Mouse (Mus musculus): ENCODE measurements around the gene Kcna2.

The Kcna2 gene

DNA sequence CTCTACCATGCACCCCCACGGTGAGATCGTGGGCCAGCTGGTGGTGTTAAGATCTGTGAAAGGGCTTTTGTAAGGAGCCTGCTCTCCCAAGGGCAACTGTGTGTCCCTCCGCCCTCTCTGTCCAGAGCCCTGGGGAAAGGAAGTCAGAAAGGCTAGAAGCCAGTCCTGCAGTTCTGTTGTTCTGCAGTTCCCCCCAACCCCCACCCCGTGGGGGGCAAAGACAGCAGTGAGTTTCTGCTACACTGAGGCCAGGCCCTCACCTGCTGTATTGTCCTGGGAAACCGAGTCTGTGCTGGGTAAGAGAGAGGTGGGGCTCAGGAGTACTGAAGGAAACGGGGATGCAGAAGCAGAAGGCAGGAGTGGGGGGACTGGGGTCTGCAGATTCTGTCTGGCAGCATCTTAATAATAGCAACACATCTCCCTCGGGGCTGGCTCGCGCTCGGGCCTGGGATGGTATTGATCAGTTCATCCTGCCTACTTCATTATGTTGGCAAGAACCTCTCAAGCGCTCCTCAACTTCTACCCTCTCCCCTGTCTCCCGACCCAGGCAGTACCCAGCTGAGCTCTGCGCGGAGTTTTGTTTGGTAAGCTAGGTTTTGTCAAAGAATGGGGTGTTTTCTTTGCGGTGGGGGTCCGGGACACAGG, at the start of gene Kcna2:
Gene Kcna2 (plus strand): TSS at position 336 of the 645 bp plus-strand sequence.
- no peak for DNase-seq

DNA sequence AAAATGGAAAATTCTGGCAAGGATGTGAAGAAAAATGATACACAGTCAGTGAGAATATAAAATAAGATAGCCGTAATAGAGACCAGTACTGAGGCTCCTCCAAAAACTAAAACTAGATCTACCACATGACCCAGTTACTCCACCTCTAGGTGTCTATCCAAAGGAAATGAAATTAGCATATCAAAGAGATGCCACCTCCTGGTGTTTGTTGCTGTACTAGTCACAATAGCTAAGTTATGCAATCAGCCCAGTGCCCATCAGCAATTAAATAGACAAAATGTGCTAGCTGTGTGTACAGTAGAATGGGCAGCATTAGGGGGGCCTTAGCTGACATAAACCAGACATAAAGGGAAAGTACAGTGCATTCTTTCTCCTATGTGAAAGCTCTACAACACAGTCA, 39.5 kb upstream of the Kcna2 start:
- no peak for DNase-seq

DNA sequence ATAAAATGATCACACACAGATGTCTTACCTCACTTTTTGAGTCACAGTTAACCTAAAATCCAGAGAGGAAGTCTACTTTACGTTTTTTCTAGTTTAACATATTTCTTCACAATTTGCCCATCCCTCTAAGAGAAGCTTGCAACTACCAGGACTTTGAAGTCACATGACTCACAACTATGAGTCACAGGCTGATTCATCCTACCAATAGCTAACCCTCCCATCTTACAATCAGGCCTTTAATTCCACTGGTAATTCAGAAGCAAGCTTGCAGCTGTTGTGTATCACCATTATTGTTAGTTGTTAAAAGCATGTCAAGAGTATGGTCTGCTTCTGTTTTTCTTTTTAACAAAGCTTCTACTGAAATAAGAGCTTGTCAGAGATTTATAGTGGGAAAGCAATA, 38.2 kb upstream of the Kcna2 start:
- no peak for DNase-seq

GRCm38 (mm10) chr3:107065510-107066095, 35.3 kb upstream of the Kcna2 start:
- DNase-seq: no peak

- DNase-seq: no peak
Measured at GRCm38 (mm10) chr3:107066165-107066850, 34.6 kb upstream of the Kcna2 start.

- no peak for DNase-seq
Measured at GRCm38 (mm10) chr3:107067245-107067644, 33.7 kb upstream of the Kcna2 start.

DNA sequence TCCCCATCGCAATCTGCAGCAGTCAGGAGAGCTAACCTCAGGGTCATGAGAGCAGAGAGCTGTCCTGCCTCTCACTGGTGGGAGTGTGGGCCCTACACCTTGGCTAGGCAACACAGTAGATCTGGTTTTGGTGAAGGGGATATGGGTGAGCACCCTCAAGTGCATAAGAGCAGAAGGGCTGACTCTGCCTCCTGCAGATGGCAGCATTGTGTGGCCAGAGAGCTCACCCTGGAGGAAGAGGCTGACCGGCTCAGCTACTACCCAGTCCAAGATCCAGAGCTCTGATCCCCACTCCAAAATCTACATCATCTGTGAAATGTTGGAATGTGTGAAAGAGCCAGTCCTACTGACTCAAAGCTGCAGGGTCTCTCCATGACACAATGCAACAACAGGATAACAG, 27.1 kb upstream of the Kcna2 start:
- no peak for DNase-seq

- DNase-seq: no peak
Measured at GRCm38 (mm10) chr3:107075705-107076104, 25.2 kb upstream of the Kcna2 start.

DNA sequence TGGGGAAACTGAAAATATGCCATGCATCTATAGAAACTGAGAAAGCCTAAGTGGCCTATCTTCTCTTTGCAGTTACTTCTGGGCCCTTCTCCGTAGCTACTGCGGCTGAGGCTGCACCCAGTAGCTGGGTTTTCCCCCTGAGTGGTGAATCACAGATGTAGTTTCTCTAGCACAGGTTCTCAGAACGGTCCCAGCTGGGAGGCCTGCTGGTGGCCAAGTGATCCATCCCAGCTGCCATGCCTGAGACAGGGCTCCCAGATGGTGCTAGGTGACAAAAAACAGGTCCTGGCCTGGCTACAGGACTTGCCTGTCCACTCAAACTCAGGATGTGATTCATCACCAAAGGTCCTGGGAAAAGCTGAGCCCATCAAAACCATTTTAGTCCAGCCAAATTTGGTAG, 24.3 kb upstream of the Kcna2 start:
- DNase-seq: peak; percentile 70

DNA sequence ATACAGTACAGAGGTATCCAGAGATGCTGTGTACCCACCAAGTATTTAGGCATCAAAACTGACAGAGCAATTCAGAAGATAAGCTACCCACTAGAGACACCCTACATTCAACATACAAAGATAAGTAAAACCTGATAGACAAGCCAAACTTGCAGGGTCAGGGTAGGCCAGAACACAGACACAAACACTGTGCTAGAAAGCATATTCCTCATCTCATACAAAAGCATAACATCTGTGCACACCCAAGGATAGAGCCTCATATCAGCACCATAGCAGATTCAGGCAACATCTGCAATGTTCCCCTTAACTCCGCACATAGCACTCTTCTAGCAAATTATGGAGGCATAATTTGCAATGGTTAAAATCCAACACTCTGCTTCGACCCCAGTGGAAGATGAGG, 23.8 kb upstream of the Kcna2 start:
- DNase-seq: no peak

DNA sequence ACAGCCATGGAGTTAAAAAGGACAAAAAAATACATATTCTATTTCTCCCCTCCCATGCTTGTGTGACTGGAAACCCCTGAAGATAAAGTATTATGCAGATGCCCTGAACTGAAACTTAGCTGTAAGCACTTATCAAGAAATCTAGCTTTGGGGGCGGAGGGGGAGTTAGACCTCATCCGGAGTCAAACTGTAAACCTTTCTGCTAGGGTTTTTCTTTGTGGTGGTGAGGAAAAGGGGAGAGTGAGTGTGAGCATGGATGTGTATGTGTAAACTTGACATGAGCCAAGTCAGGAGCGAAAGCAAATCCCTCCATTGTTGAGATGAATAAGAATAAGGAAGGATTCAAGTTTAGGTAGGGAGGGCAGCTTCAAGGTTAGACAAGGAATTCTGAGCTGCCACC, 20.1 kb upstream of the Kcna2 start:
- DNase-seq: no peak

DNA sequence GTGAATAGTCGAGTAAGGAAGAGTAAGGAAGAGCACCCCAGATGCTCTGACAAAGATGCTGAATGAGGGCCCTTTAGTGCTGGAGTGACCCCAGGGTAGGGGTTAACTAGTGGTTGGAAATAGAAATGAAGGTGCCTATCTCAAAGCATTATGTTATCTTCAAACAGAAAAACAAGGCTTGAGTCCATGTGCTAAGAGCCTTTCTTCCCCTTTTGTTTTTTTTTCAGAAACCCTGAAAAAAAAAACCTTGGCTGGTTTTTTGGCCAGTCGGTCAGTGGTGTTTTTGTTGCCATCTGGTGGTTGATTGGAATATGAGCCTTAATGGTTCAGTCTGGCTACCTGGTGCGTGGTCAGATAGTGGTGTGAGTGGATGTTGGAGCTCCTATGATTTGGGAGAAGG, 19.7 kb upstream of the Kcna2 start:
- no peak for DNase-seq

DNA sequence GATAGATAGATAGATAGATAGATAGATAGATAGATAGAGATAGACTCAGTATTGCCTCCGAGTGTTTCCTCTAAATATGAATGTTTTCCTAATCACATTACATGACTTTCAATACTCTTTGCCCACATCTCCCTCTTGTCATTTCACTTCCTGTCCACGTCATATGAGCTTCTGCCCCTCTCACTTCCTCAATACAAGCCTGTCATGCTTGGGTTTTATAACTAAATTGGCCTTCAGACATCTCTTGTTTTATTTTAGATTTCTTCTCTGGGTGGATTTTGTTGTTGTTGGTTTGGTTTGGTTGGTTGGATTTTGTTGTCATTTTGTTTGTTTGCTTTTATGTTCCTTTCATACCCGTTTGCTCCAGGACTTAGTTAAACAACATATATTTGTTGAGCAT, 16.4 kb upstream of the Kcna2 start:
- no peak for DNase-seq

- DNase-seq: no peak
Measured at GRCm38 (mm10) chr3:107087410-107087809, 13.5 kb upstream of the Kcna2 start.

GRCm38 (mm10) chr3:107088820-107089219, 12.1 kb upstream of the Kcna2 start:
- no peak for DNase-seq

DNA sequence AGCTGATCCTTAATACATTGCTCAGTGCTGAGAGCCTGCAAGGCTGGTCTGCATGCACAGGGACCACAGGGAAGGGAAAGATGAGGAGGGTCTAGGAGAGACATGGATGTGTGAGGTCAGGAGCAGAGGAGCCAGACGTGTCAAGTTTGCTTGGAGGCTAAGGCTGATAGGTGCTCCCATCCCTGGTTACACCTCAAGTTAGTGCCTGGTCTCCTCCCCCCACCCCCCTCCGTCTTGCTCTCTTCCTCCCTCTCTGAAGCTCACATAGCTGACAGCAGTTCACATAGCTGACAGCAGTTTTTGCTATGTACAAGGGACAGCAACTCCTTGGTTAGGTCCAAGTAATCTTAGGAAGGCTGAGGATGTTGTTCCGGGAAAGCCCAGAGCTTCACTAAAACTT, 11.5 kb upstream of the Kcna2 start:
- no peak for DNase-seq

- no peak for DNase-seq
Measured at GRCm38 (mm10) chr3:107090001-107090400, 10.9 kb upstream of the Kcna2 start.

DNA sequence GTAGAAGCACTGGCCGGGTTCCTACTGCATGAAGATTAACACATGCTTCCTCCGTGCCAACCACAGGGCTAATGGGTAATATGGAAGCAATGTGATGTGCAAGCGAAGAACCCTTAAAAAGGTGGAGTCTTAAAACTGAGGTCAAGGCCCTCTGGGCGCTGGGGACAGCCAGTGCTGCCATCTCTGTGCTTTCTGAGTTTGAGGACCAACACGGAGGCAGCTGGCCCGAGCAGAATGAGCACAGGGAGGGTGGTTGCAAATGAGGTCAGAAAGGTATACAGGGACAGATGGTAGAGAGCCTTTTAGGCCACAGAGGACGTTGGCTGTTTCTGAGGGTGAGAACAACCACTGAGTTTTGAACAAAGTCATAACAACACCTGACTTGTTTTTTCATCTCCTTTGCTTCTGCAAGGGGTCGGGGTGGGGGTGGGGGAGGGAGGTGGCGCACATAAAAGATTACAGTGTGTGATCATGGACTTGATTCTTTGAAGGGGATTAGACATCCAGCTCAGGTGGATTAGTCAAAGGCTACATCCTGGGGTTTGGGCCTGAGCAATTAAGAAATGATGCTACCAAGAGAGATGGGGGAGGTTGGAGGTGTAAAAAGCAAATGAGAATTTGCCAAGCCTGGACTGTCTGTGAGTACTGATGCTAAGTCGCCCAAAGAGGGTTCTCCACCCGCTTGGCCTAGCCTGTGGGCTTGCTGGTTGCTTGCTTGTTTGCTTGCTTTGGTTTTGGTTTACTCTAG, 10.4 kb upstream of the Kcna2 start:
- no peak for DNase-seq

DNA sequence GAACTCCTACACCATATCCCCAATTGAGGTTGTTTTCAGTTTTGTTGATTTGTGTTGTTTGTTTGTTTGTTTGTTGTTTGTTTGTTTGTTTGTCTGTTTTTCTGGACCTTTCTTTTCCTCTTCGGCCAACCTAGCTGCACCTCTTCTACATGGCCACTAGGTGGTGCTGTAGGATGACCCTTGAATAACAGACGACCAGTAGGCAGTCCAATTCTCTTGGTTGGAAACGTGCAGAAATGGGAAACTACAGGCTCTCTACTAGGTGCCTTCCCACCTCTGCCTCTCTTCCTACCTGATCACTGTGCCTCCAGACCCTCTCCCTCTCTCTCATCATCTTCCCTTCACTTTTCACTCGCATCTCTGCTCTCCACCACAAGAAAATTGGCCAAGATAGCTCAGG, 6.9 kb upstream of the Kcna2 start:
- DNase-seq: peak; percentile 60

GRCm38 (mm10) chr3:107096269-107096731, 4.6 kb upstream of the Kcna2 start:
- peak; percentile 27 for DNase-seq

- DNase-seq: no peak
Measured at GRCm38 (mm10) chr3:107099866-107100265, 1.1 kb upstream of the Kcna2 start.

- DNase-seq: no peak
Measured at GRCm38 (mm10) chr3:107101456-107101786, 475 bp downstream of the Kcna2 start.

DNA sequence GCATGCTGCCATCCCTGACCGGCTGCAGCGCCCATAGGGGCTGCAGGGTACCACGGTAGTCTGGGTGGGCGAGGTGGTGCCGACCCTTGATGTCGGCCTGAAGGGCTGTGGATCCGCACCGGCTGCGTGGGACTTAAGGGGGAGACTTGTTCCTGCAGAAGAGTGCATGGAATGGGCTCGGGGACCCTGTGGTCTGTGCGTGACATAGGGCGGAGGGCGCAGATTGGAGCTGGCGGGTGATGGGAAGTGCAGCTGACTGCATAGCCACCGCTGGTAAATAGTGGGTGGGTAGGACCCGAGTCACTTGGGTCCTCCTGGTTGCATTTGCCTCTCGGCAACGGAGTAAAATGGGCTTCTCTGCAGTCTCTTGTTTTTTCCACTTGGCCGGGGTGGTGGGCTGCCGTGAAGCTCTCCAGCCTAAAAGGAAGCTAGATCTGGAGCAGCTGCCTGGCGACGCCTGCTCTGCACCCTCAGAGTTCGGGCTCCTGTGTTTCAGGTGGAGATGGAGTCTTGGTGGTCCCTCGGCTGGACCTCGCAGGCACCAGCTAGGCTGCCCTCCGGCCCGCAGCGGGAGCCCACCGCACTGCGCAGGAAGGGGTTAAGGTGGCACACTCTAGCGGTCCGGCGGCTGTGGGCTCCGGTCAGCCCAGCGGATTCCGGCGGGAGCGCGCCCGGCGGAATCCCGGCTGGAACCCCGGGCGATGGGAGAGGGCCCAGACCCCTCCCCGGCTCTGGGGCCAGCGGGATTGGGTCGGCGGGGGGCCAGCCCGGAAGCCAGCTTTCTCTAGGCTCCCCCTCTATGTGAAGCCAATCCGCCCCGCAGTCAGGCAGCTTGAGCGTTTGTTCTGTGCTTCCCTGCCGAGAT, 1.1 kb downstream of the Kcna2 start:
- peak; percentile 53 for DNase-seq

Data from lung, postnatal 14 days (tissue).